Mouse (Mus musculus): ENCODE data around the gene Plxnb1. TPM values are rescaled to one million over a fixed set of nuclear protein-coding genes. Genes with fewer than 3 reads are reported as not detected.
"Not testable (repeated sequence)": the region's sequence is repeated elsewhere in the genome, so short reads cannot be mapped to it uniquely, and the experiment has no call there.

Plxnb1 gene
- polyA plus RNA-seq, 1 experiment from 2014 or later, result 13.9 TPM

- Histone ChIP-seq H3K4me2 (ENCODE audit: low read depth, low read length) (no peak overlapping the region), H3K36me3 (ENCODE audit: control insufficient read depth, insufficient read depth, low read length) (no peaks in the 10 kb centered on the region), H3K27ac (ENCODE audit: low read depth, low read length) (no peak overlapping the region), H3K4me3 (ENCODE audit: low read depth, low read length) (no peak overlapping the region), H3K4me1 (ENCODE audit: control insufficient read depth, insufficient read depth, low read length) (no peaks in the 10 kb centered on the region), H3K9ac (replicated peaks; ENCODE audit: low read depth, low read length) (no peak overlapping the region), H3K9me3 (ENCODE audit: control insufficient read depth, low read length) (no peaks in the 10 kb centered on the region), H3K27me3 (ENCODE audit: control insufficient read depth, insufficient read depth, low read length) (no peaks in the 10 kb centered on the region)
- no peak for ATAC-seq (ENCODE audit: low read depth)
- 61% methylated on average over 3 of the region's 3 CpGs for WGBS
Measured at GRCm38 (mm10) chr9:109128211-109128610, 33.0 kb downstream of the Plxnb1 start.

GRCm38 (mm10) chr9:109130076-109130475, 34.9 kb downstream of the Plxnb1 start:
- 90% methylated on average over 5 of the region's 5 CpGs for WGBS
- Histone ChIP-seq H3K4me1 (ENCODE audit: control insufficient read depth, insufficient read depth, low read length) (no peaks in the 10 kb centered on the region), H3K4me3 (ENCODE audit: low read depth, low read length) (no peak overlapping the region), H3K9me3 (ENCODE audit: control insufficient read depth, low read length) (no peaks in the 10 kb centered on the region), H3K36me3 (ENCODE audit: control insufficient read depth, insufficient read depth, low read length) (no peaks in the 10 kb centered on the region), H3K27ac (ENCODE audit: low read depth, low read length) (no peak overlapping the region), H3K4me2 (ENCODE audit: low read depth, low read length) (no peak overlapping the region), H3K27me3 (ENCODE audit: control insufficient read depth, insufficient read depth, low read length) (no peaks in the 10 kb centered on the region), H3K9ac (replicated peaks; ENCODE audit: low read depth, low read length) (no peak overlapping the region)
- ATAC-seq (ENCODE audit: low read depth), result no peak

DNA sequence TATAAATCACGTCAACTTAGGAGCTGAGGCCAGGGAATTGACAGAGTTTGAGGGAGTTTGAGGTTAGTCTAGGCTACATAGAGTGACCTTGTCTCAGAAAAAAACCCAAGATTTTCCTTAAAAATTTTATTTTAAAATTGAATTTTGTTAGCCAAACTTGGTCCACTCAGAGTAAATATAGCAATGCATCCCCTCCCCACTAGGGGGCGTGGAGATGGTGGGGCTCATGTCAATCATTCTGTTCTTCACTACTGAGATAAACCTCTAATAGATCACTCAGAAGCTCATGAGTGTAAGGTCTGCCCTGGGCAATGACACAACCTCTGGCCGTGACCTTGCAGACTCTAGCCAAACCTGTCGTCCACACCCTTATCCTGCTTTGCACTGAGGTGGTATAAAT, 45.2 kb downstream of the Plxnb1 start:
- H3K27ac ChIP-seq (ENCODE audit: low read depth, low read length); H3K4me1 ChIP-seq (ENCODE audit: control insufficient read depth, insufficient read depth, low read length); H3K9me3 ChIP-seq (ENCODE audit: control insufficient read depth, low read length); H3K27me3 ChIP-seq (ENCODE audit: control insufficient read depth, insufficient read depth, low read length); H3K9ac ChIP-seq (replicated peaks; ENCODE audit: low read depth, low read length); H3K4me3 ChIP-seq (ENCODE audit: low read depth, low read length); H3K4me2 ChIP-seq (ENCODE audit: low read depth, low read length); ATAC-seq (ENCODE audit: low read depth); H3K36me3 ChIP-seq (ENCODE audit: control insufficient read depth, insufficient read depth, low read length): not testable (repeated sequence)
- WGBS, result 67% methylated on average over 4 of the region's 4 CpGs

DNA sequence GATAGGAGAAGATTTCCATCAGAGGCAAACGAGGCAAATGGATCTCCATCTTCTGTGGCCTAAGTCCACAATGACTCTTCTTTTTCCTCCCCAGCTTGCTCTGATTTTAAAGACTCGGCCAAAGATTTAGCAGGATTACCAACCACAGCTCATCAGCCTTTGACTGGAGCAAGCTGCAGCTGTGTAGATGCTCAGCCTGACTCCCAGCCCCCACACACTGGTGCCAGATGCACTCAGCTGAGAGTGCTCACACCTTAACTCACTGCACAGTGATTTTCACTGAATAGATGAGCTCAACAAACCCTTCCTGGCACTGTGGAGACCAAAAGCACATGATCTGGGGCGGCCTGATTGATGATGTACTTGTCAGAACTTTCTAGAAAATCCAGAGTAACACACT, 66.8 kb downstream of the Plxnb1 start, which contains the start of gene Fbxw21:
Gene Fbxw21 (minus strand): TSS at position 101 of the 400 bp plus-strand sequence.
- Histone ChIP-seq H3K36me3 (ENCODE audit: control insufficient read depth, insufficient read depth, low read length) (no peaks in the 10 kb centered on the region), H3K4me1 (ENCODE audit: control insufficient read depth, insufficient read depth, low read length) (no peaks in the 10 kb centered on the region), H3K9ac (replicated peaks; ENCODE audit: low read depth, low read length) (no peak within 1 kb of the TSS), H3K27me3 (ENCODE audit: control insufficient read depth, insufficient read depth, low read length) (no peaks in the 10 kb centered on the region), H3K4me2 (ENCODE audit: low read depth, low read length) (no peak within 1 kb of the TSS), H3K9me3 (ENCODE audit: control insufficient read depth, low read length) (no peaks in the 10 kb centered on the region), H3K4me3 (ENCODE audit: low read depth, low read length) (no peak within 1 kb of the TSS), H3K27ac (ENCODE audit: low read depth, low read length) (no peak within 1 kb of the TSS)
- ATAC-seq (ENCODE audit: low read depth), result no peak
- 79% methylated on average over 3 of the region's 3 CpGs for WGBS

GRCm38 (mm10) chr9:109167316-109167715, 72.1 kb downstream of the Plxnb1 start:
- no peak overlapping the region for H3K27ac ChIP-seq (ENCODE audit: low read depth, low read length)
- H3K27me3 ChIP-seq (ENCODE audit: control insufficient read depth, insufficient read depth, low read length), result no peaks in the 10 kb centered on the region
- no peak overlapping the region for H3K4me3 ChIP-seq (ENCODE audit: low read depth, low read length)
- no peak for ATAC-seq (ENCODE audit: low read depth)
- H3K9me3 ChIP-seq (ENCODE audit: control insufficient read depth, low read length), result no peaks in the 10 kb centered on the region
- no peak overlapping the region for H3K4me2 ChIP-seq (ENCODE audit: low read depth, low read length)
- H3K36me3 ChIP-seq (ENCODE audit: control insufficient read depth, insufficient read depth, low read length), result no peaks in the 10 kb centered on the region
- no peak overlapping the region for H3K9ac ChIP-seq (replicated peaks; ENCODE audit: low read depth, low read length)
- H3K4me1 ChIP-seq (ENCODE audit: control insufficient read depth, insufficient read depth, low read length), result no peaks in the 10 kb centered on the region

Other genes with a start within 250 kb of the Plxnb1 start
- gene Slc26a6, start 242.1 kb upstream of the Plxnb1 start, polyA plus RNA-seq (2014; fragmentation: Nextera tagmentation; extraction: Ambion mirVana), result 21.9 and 22.2 TPM in 2 replicates
- not detected in 2 replicates for gene Tmem89, start 180.8 kb upstream of the Plxnb1 start, polyA plus RNA-seq (2014; fragmentation: Nextera tagmentation; extraction: Ambion mirVana)
- 480 and 510 TPM in 2 replicates for gene Uqcrc1, start 158.8 kb upstream of the Plxnb1 start, polyA plus RNA-seq (2014; fragmentation: Nextera tagmentation; extraction: Ambion mirVana)
- 0.64 and 3.0 TPM in 2 replicates for gene Col7a1, start 141.8 kb upstream of the Plxnb1 start, polyA plus RNA-seq (2014; fragmentation: Nextera tagmentation; extraction: Ambion mirVana)
- gene Ucn2, start 109.4 kb upstream of the Plxnb1 start, polyA plus RNA-seq (2014; fragmentation: Nextera tagmentation; extraction: Ambion mirVana), result 0.24 TPM in 1 of 2 replicates, not detected in the other
- gene Pfkfb4, start 103.6 kb upstream of the Plxnb1 start, polyA plus RNA-seq (2014; fragmentation: Nextera tagmentation; extraction: Ambion mirVana), result 23.2 and 27.9 TPM in 2 replicates
- gene Shisa5, start 56.8 kb upstream of the Plxnb1 start, polyA plus RNA-seq (2014; fragmentation: Nextera tagmentation; extraction: Ambion mirVana), result 55.4 TPM in 2 replicates
- gene Trex1, start 35.7 kb upstream of the Plxnb1 start, polyA plus RNA-seq (2014; fragmentation: Nextera tagmentation; extraction: Ambion mirVana), result 12.4 and 13.4 TPM in 2 replicates
- 31.4 and 34.8 TPM in 2 replicates for gene Atrip, start 21.3 kb upstream of the Plxnb1 start, polyA plus RNA-seq (2014; fragmentation: Nextera tagmentation; extraction: Ambion mirVana)
- 10.7 and 13.1 TPM in 2 replicates for gene Ccdc51, start 12.9 kb upstream of the Plxnb1 start, polyA plus RNA-seq (2014; fragmentation: Nextera tagmentation; extraction: Ambion mirVana)
- 712 and 779 TPM in 2 replicates for gene Tma7, start 12.8 kb upstream of the Plxnb1 start, polyA plus RNA-seq (2014; fragmentation: Nextera tagmentation; extraction: Ambion mirVana)
- gene Fbxw21, start 66.7 kb downstream of the Plxnb1 start, polyA plus RNA-seq (2014; fragmentation: Nextera tagmentation; extraction: Ambion mirVana), result not detected in 2 replicates
- gene Fbxw13, start 100.6 kb downstream of the Plxnb1 start, polyA plus RNA-seq (2014; fragmentation: Nextera tagmentation; extraction: Ambion mirVana), result not detected in 2 replicates
- gene Fbxw20, start 139.4 kb downstream of the Plxnb1 start, polyA plus RNA-seq (2014; fragmentation: Nextera tagmentation; extraction: Ambion mirVana), result not detected in 2 replicates
- gene Fbxw14, start 192.3 kb downstream of the Plxnb1 start, polyA plus RNA-seq (2014; fragmentation: Nextera tagmentation; extraction: Ambion mirVana), result not detected in 2 replicates
- not detected in 2 replicates for gene Fbxw28, start 244.3 kb downstream of the Plxnb1 start, polyA plus RNA-seq (2014; fragmentation: Nextera tagmentation; extraction: Ambion mirVana)